Mouse (Mus musculus) embryonic facial prominence, embryonic 11.5 days (tissue): Measurements from ENCODE around the gene Aurka. TPM values are rescaled to one million over a fixed set of nuclear protein-coding genes. Genes with fewer than 3 reads are reported as not detected.

Experiments used
- ATAC-seq: fragments of 200-750 bp; cut with Nextera tagmentation; replicated peaks from 2 replicates; pipeline ENCODE4 v1.8.0; 2017; ENCODE audit warnings: low read depth; ENCODE audit not compliant: insufficient number of reproducible peaks, low FRiP score, low TSS enrichment
- DNase-seq: peaks from one replicate; pipeline ENCODE4 v3.0.0-alpha.2; 2015; ENCODE audit warnings: low spot score
- H3K27ac ChIP-seq: fragments of 300-500 bp; sonication (generic); replicated peaks from 2 replicates; pipeline ENCODE4 v1.5.1; 2014; ENCODE audit warnings: mild to moderate bottlenecking, low read depth, low read length, control low read depth
- H3K27me3 ChIP-seq: fragments of 300-500 bp; sonication (generic); 2 replicates; pipeline ENCODE4 v1.6.1; 2014; ENCODE audit warnings: mild to moderate bottlenecking, low read length, moderate library complexity, mixed read lengths; ENCODE audit not compliant: control insufficient read depth, insufficient read depth
- H3K36me3 ChIP-seq: fragments of 300-500 bp; sonication (generic); replicated peaks from 2 replicates; pipeline ENCODE4 v1.6.1; 2014; ENCODE audit warnings: low read depth, mild to moderate bottlenecking, low read length, moderate library complexity, mixed read lengths; ENCODE audit not compliant: control insufficient read depth, insufficient read depth
- H3K4me1 ChIP-seq: fragments of 300-500 bp; sonication (generic); 2 replicates; pipeline ENCODE4 v1.6.1; 2014; ENCODE audit warnings: low read length, mixed read lengths; ENCODE audit not compliant: control insufficient read depth, insufficient read depth
- H3K4me2 ChIP-seq: fragments of 300-500 bp; sonication (generic); 2 replicates; pipeline ENCODE4 v1.6.1; 2014; ENCODE audit warnings: low read depth, mild to moderate bottlenecking, control low read depth, low read length, moderate library complexity
- H3K4me3 ChIP-seq: fragments of 300-500 bp; sonication (generic); 2 replicates; pipeline ENCODE4 v1.5.1; 2014; ENCODE audit warnings: low read depth, low read length, control low read depth
- H3K9ac ChIP-seq: fragments of 300-500 bp; sonication (generic); replicated peaks from 2 replicates; pipeline ENCODE4 v1.6.1; 2014; ENCODE audit warnings: mild to moderate bottlenecking, control low read depth, low read length
- H3K9me3 ChIP-seq: fragments of 300-500 bp; sonication (generic); replicated peaks from 2 replicates; pipeline ENCODE4 v1.6.1; 2016; ENCODE audit warnings: mild to moderate bottlenecking, low read length, inconsistent platforms, mixed read lengths; ENCODE audit not compliant: control insufficient read depth
- WGBS: fragments of 180-500 bp; shearing (Covaris S2); extraction: QIAGEN DNeasy Blood & Tissue Kit; methylation state at CpG from one replicate; pipeline ENCODE4 v1.1.7; 2014; 5-methylcytosine and 5-hydroxymethylcytosine counted together
- polyA plus RNA-seq: library from polyadenylated mRNA; unstranded; fragments of >200 nt; fragmentation: Nextera tagmentation; extraction: Ambion mirVana; gene quantifications from 2 replicates; pipeline ENCODE4 v1.2.1, GENCODE M21; 2014

Gene Aurka
- polyA plus RNA-seq, 1 experiment from 2014 or later: 209 TPM

GRCm38 (mm10) chr2:172344669-172345068 is 25.7 kb downstream of the Aurka start:
- no peak for DNase-seq
- Histone ChIP-seq H3K4me3 (peak overlapping the region; percentile 69; the same call in 1 of the 2 replicates), H3K27ac (no peak overlapping the region), H3K4me2 (peak overlapping the region; percentile 10; the same call in 1 of the 2 replicates), H3K4me1 (no peaks in the 10 kb centered on the region; the same call in 1 of the 2 replicates), H3K27me3 (no peaks in the 10 kb centered on the region), H3K9ac (no peak overlapping the region), H3K36me3 (no peaks in the 10 kb centered on the region), H3K9me3 (no peaks in the 10 kb centered on the region)
- WGBS: 28% methylated on average over 5 of the region's 5 CpGs
- 0 out of 2 replicates have a peak, but pooled peaks have one; percentile 1 for ATAC-seq

GRCm38 (mm10) chr2:172343751-172344150 is 26.6 kb downstream of the Aurka start:
- Histone ChIP-seq H3K36me3 (no peaks in the 10 kb centered on the region), H3K4me3 (no peak overlapping the region), H3K27ac (no peak overlapping the region), H3K9me3 (no peaks in the 10 kb centered on the region), H3K4me1 (no peaks in the 10 kb centered on the region; the same call in 1 of the 2 replicates), H3K9ac (no peak overlapping the region), H3K4me2 (no peak overlapping the region), H3K27me3 (no peaks in the 10 kb centered on the region)
- ATAC-seq: no peak
- 94% methylated on average over 7 of the region's 7 CpGs for WGBS
- DNase-seq: no peak

GRCm38 (mm10) chr2:172341606-172342005 is 28.7 kb downstream of the Aurka start:
- H3K4me1 ChIP-seq: no peaks in the 10 kb centered on the region; the same call in 1 of the 2 replicates
- H3K9me3 ChIP-seq: no peaks in the 10 kb centered on the region
- H3K4me2 ChIP-seq: no peak overlapping the region
- H3K36me3 ChIP-seq: no peaks in the 10 kb centered on the region
- DNase-seq (no peak), ATAC-seq (no peak)
- no peak overlapping the region for H3K27ac ChIP-seq
- no peak overlapping the region for H3K4me3 ChIP-seq
- H3K9ac ChIP-seq: no peak overlapping the region
- 37% methylated on average over 5 of the region's 5 CpGs for WGBS
- no peaks in the 10 kb centered on the region for H3K27me3 ChIP-seq

GRCm38 (mm10) chr2:172340936-172341335 is 29.4 kb downstream of the Aurka start:
- Histone ChIP-seq H3K27me3 (no peaks in the 10 kb centered on the region), H3K9me3 (no peaks in the 10 kb centered on the region), H3K9ac (no peak overlapping the region), H3K4me2 (no peak overlapping the region), H3K4me1 (no peaks in the 10 kb centered on the region; the same call in 1 of the 2 replicates), H3K36me3 (no peaks in the 10 kb centered on the region), H3K4me3 (no peak overlapping the region), H3K27ac (no peak overlapping the region)
- DNase-seq (no peak), ATAC-seq (no peak)
- WGBS: 38% methylated on average over 3 of the region's 3 CpGs

GRCm38 (mm10) chr2:172338206-172338942 is 32.0 kb downstream of the Aurka start:
- Histone ChIP-seq H3K4me1 (no peaks in the 10 kb centered on the region; the same call in 1 of the 2 replicates), H3K9me3 (no peaks in the 10 kb centered on the region), H3K9ac (no peak overlapping the region), H3K36me3 (no peaks in the 10 kb centered on the region), H3K27ac (no peak overlapping the region), H3K4me3 (no peak overlapping the region), H3K4me2 (no peak overlapping the region), H3K27me3 (no peaks in the 10 kb centered on the region)
- 61% methylated on average over 19 of the region's 19 CpGs for WGBS
- ATAC-seq: no peak
- peak; percentile 30 for DNase-seq

GRCm38 (mm10) chr2:172329179-172329578 is 41.2 kb downstream of the Aurka start:
- H3K9ac ChIP-seq: no peak overlapping the region
- H3K36me3 ChIP-seq: no peaks in the 10 kb centered on the region
- ATAC-seq (no peak), DNase-seq (peak; percentile 75)
- no peaks in the 10 kb centered on the region for H3K4me1 ChIP-seq
- no peak overlapping the region for H3K4me2 ChIP-seq
- 8% methylated on average over 13 of the region's 13 CpGs for WGBS
- H3K27ac ChIP-seq: no peak overlapping the region
- H3K4me3 ChIP-seq: no peak overlapping the region
- no peaks in the 10 kb centered on the region for H3K9me3 ChIP-seq
- H3K27me3 ChIP-seq: no peaks in the 10 kb centered on the region; the same call in 1 of the 2 replicates

GRCm38 (mm10) chr2:172328248-172328647 is 42.1 kb downstream of the Aurka start:
- Histone ChIP-seq H3K9me3 (no peaks in the 10 kb centered on the region), H3K27me3 (no peaks in the 10 kb centered on the region; the same call in 1 of the 2 replicates), H3K4me2 (no peak overlapping the region), H3K4me1 (no peaks in the 10 kb centered on the region), H3K27ac (no peak overlapping the region), H3K9ac (no peak overlapping the region), H3K4me3 (no peak overlapping the region), H3K36me3 (no peaks in the 10 kb centered on the region)
- WGBS: 41% methylated on average over 8 of the region's 8 CpGs
- ATAC-seq (no peak), DNase-seq (no peak)

- Histone ChIP-seq H3K4me2 (no peak overlapping the region), H3K27ac (no peak overlapping the region), H3K27me3 (no peaks in the 10 kb centered on the region), H3K4me1 (no peaks in the 10 kb centered on the region), H3K9me3 (no peaks in the 10 kb centered on the region), H3K9ac (no peak overlapping the region), H3K36me3 (no peaks in the 10 kb centered on the region), H3K4me3 (no peak overlapping the region)
- ATAC-seq (no peak), DNase-seq (peak; percentile 92)
- WGBS: 20% methylated on average over 9 of the region's 9 CpGs
Observed at GRCm38 (mm10) chr2:172320878-172321277, 49.5 kb downstream of the Aurka start.
